Mouse (Mus musculus) limb, embryonic 12.5 days (tissue): Measurements from ENCODE around the gene Mon2. TPM values are rescaled to one million over a fixed set of nuclear protein-coding genes. Genes with fewer than 3 reads are reported as not detected.

ENCODE experiments used
- ATAC-seq: fragments of 200-750 bp; cut with Nextera tagmentation; 2 replicates; pipeline ENCODE4 v1.8.0; 2017; ENCODE audit warnings: low read depth, moderate TSS enrichment; ENCODE audit not compliant: insufficient number of reproducible peaks, insufficient read depth, low FRiP score, low TSS enrichment
- H3K27ac ChIP-seq: fragments of 300-500 bp; sonication (generic); 2 replicates; pipeline ENCODE4 v1.5.1; 2016; ENCODE audit warnings: mild to moderate bottlenecking, moderate library complexity
- H3K27me3 ChIP-seq: fragments of 300-500 bp; sonication (generic); 2 replicates; pipeline ENCODE4 v1.6.1; 2016; ENCODE audit warnings: mild to moderate bottlenecking, moderate library complexity
- H3K36me3 ChIP-seq: fragments of 300-500 bp; sonication (generic); 2 replicates; pipeline ENCODE4 v1.6.1; 2016; ENCODE audit warnings: mild to moderate bottlenecking, moderate library complexity
- H3K4me1 ChIP-seq: fragments of 300-500 bp; sonication (generic); replicated peaks from 2 replicates; pipeline ENCODE4 v1.6.1; 2016
- H3K4me2 ChIP-seq: fragments of 300-500 bp; sonication (generic); 2 replicates; pipeline ENCODE4 v1.6.1; 2016; ENCODE audit warnings: mild to moderate bottlenecking, moderate library complexity
- H3K4me3 ChIP-seq: fragments of 300-500 bp; sonication (generic); replicated peaks from 2 replicates; pipeline ENCODE4 v1.5.1; 2016; ENCODE audit warnings: mild to moderate bottlenecking
- H3K9ac ChIP-seq: fragments of 300-500 bp; sonication (generic); replicated peaks from 2 replicates; pipeline ENCODE4 v1.6.1; 2016; ENCODE audit warnings: mild to moderate bottlenecking, moderate library complexity
- H3K9me3 ChIP-seq: fragments of 300-500 bp; sonication (generic); 2 replicates; pipeline ENCODE4 v1.6.1; 2016; ENCODE audit warnings: mild to moderate bottlenecking, moderate library complexity
- WGBS: fragments of 180-500 bp; shearing (Covaris S2); methylation state at CpG from one replicate; pipeline ENCODE4 v1.1.7; 2016; 5-methylcytosine and 5-hydroxymethylcytosine counted together
- polyA plus RNA-seq: library from polyadenylated mRNA; unstranded; fragments of >200 nt; fragmentation: Nextera tagmentation; extraction: Ambion mirVana; gene quantifications from 2 replicates; pipeline ENCODE4 v1.2.1, GENCODE M21; 2016

The Mon2 gene
- polyA plus RNA-seq, 1 experiment from 2014 or later: 42.5 TPM

GRCm38 (mm10) chr10:122990606-122991005 lies 85.7 kb downstream of the Mon2 start:
- H3K4me3 ChIP-seq: no peak overlapping the region
- no peak overlapping the region for H3K9ac ChIP-seq
- H3K4me2 ChIP-seq: no peak overlapping the region
- H3K9me3 ChIP-seq: no peaks in the 10 kb centered on the region
- WGBS: 93% methylated on average over 6 of the region's 6 CpGs
- no peak overlapping the region for H3K27ac ChIP-seq
- H3K27me3 ChIP-seq: no peaks in the 10 kb centered on the region
- H3K4me1 ChIP-seq: peaks cover 19% of the 10 kb centered on the region
- no peak for ATAC-seq
- peaks cover 34% of the 10 kb centered on the region for H3K36me3 ChIP-seq

- H3K4me1 ChIP-seq: peaks cover 19% of the 10 kb centered on the region
- WGBS: 92% methylated on average over 9 of the region's 9 CpGs
- no peak overlapping the region for H3K4me2 ChIP-seq
- H3K36me3 ChIP-seq: peaks cover 27% of the 10 kb centered on the region
- H3K9ac ChIP-seq: no peak overlapping the region
- H3K9me3 ChIP-seq: no peaks in the 10 kb centered on the region
- no peaks in the 10 kb centered on the region for H3K27me3 ChIP-seq
- no peak for ATAC-seq
- no peak overlapping the region for H3K4me3 ChIP-seq
- H3K27ac ChIP-seq: no peak overlapping the region
Measured at GRCm38 (mm10) chr10:122989916-122990315, 86.4 kb downstream of the Mon2 start.

GRCm38 (mm10) chr10:122988372-122988771 lies 87.9 kb downstream of the Mon2 start:
- no peak overlapping the region for H3K4me2 ChIP-seq
- H3K9me3 ChIP-seq: no peaks in the 10 kb centered on the region
- H3K9ac ChIP-seq: no peak overlapping the region
- WGBS: 80% methylated on average over 7 of the region's 7 CpGs
- peaks cover 24% of the 10 kb centered on the region for H3K4me1 ChIP-seq
- H3K27ac ChIP-seq: no peak overlapping the region
- no peaks in the 10 kb centered on the region for H3K27me3 ChIP-seq
- no peak for ATAC-seq
- H3K4me3 ChIP-seq: no peak overlapping the region
- peaks cover 18% of the 10 kb centered on the region for H3K36me3 ChIP-seq

- Histone ChIP-seq H3K4me1 (peaks cover 30% of the 10 kb centered on the region), H3K36me3 (peaks cover 21% of the 10 kb centered on the region), H3K4me3 (no peak overlapping the region), H3K9me3 (no peaks in the 10 kb centered on the region), H3K4me2 (peak overlapping the region; percentile 25; the same call in 1 of the 2 replicates), H3K27me3 (no peaks in the 10 kb centered on the region), H3K9ac (no peak overlapping the region), H3K27ac (peak overlapping the region; percentile 35; the same call in 1 of the 2 replicates)
- 26% methylated on average over 9 of the region's 9 CpGs for WGBS
- ATAC-seq: no peak
Measured at GRCm38 (mm10) chr10:122987671-122988128, 88.6 kb downstream of the Mon2 start.

- 16% methylated on average over 29 of the region's 54 CpGs for WGBS
- no peaks in the 10 kb centered on the region for H3K27me3 ChIP-seq
- ATAC-seq: peak; percentile 78
- peaks cover 22% of the 10 kb centered on the region for H3K36me3 ChIP-seq
- peak overlapping the region; percentile 100 for H3K27ac ChIP-seq
- H3K4me1 ChIP-seq: peaks cover 30% of the 10 kb centered on the region
- peak overlapping the region; percentile 54 for H3K4me2 ChIP-seq
- peak overlapping the region; percentile 87 for H3K4me3 ChIP-seq
- H3K9ac ChIP-seq: peak overlapping the region; percentile 100
- H3K9me3 ChIP-seq: no peaks in the 10 kb centered on the region
Measured at GRCm38 (mm10) chr10:122986320-122987225, 89.7 kb downstream of the Mon2 start.

- H3K4me1 ChIP-seq: peaks cover 30% of the 10 kb centered on the region
- WGBS: under 1% methylated on average over 46 of the region's 115 CpGs
- peak overlapping the region; percentile 87 for H3K4me3 ChIP-seq
- H3K27ac ChIP-seq: peak overlapping the region; percentile 100
- peaks cover 22% of the 10 kb centered on the region for H3K36me3 ChIP-seq
- ATAC-seq: peak; percentile 80
- peak overlapping the region; percentile 100 for H3K9ac ChIP-seq
- no peaks in the 10 kb centered on the region for H3K9me3 ChIP-seq
- peak overlapping the region; percentile 64 for H3K4me2 ChIP-seq
- H3K27me3 ChIP-seq: no peaks in the 10 kb centered on the region
Measured at GRCm38 (mm10) chr10:122985515-122986319, 90.6 kb downstream of the Mon2 start.

- under 1% methylated on average over 37 of the region's 37 CpGs for WGBS
- peaks cover 3% of the 10 kb centered on the region; the same call in 1 of the 2 replicates for H3K9me3 ChIP-seq
- ATAC-seq: 0 out of 2 replicates have a peak, but pooled peaks have one; percentile 1
- H3K4me2 ChIP-seq: peak overlapping the region; percentile 64
- H3K27ac ChIP-seq: peak overlapping the region; percentile 100
- H3K9ac ChIP-seq: peak overlapping the region; percentile 100
- H3K4me1 ChIP-seq: peaks cover 30% of the 10 kb centered on the region
- H3K27me3 ChIP-seq: no peaks in the 10 kb centered on the region
- H3K4me3 ChIP-seq: peak overlapping the region; percentile 87
- peaks cover 24% of the 10 kb centered on the region for H3K36me3 ChIP-seq
Measured at GRCm38 (mm10) chr10:122985252-122985514, 91.1 kb downstream of the Mon2 start.

- no peaks in the 10 kb centered on the region for H3K27me3 ChIP-seq
- H3K36me3 ChIP-seq: peaks cover 29% of the 10 kb centered on the region
- 4% methylated on average over 10 of the region's 10 CpGs for WGBS
- H3K9ac ChIP-seq: peak overlapping the region; percentile 100
- H3K4me2 ChIP-seq: peak overlapping the region; percentile 64
- H3K27ac ChIP-seq: peak overlapping the region; percentile 100
- H3K9me3 ChIP-seq: peaks cover 8% of the 10 kb centered on the region
- H3K4me3 ChIP-seq: peak overlapping the region; percentile 87
- ATAC-seq: no peak
- H3K4me1 ChIP-seq: peaks cover 30% of the 10 kb centered on the region
Measured at GRCm38 (mm10) chr10:122984531-122985251, 91.6 kb downstream of the Mon2 start.

GRCm38 (mm10) chr10:122983579-122984530 lies 92.5 kb downstream of the Mon2 start:
- WGBS: 25% methylated on average over 10 of the region's 10 CpGs
- H3K4me2 ChIP-seq: peak overlapping the region; percentile 64
- H3K27me3 ChIP-seq: no peaks in the 10 kb centered on the region
- peaks cover 30% of the 10 kb centered on the region for H3K4me1 ChIP-seq
- H3K9ac ChIP-seq: peak overlapping the region; percentile 100
- peaks cover 12% of the 10 kb centered on the region for H3K9me3 ChIP-seq
- peaks cover 33% of the 10 kb centered on the region for H3K36me3 ChIP-seq
- peak overlapping the region; percentile 100 for H3K27ac ChIP-seq
- ATAC-seq: no peak
- H3K4me3 ChIP-seq: peak overlapping the region; percentile 87
